Mouse (Mus musculus): Measurements from ENCODE around the gene Rab5b. TPM values are rescaled to one million over a fixed set of nuclear protein-coding genes. Genes with fewer than 3 reads are reported as not detected.

The Rab5b gene
- polyA plus RNA-seq, 1 experiment = 11.0 TPM

- Histone ChIP-seq H3K9me3 (no peaks in the 10 kb centered on the region), H3K4me3 (replicated peaks) (peak overlapping the region; percentile 82), H3K36me3 (replicated peaks; ENCODE audit: low read length) (no peaks in the 10 kb centered on the region), H3K4me1 (peaks cover 24% of the 10 kb centered on the region), H3K27me3 (replicated peaks) (peaks cover 58% of the 10 kb centered on the region)
- TF ChIP-seq GATA1 (IDR thresholded peaks at IDR 0.05; ENCODE audit: borderline replicate concordance, low read length) = no peak
- no peak for TF ChIP-seq FLI1 (IDR thresholded peaks at IDR 0.05; ENCODE audit: low read length)
Observed at GRCm38 (mm10) chr10:128646139-128647089, 49.6 kb downstream of the Rab5b start.

- peak within 1 kb of the TSS; percentile 91 for H3K4me3 ChIP-seq (replicated peaks)
- no peaks in the 10 kb centered on the region for H3K9me3 ChIP-seq
- H3K27me3 ChIP-seq (replicated peaks) = peaks cover 62% of the 10 kb centered on the region
- TF ChIP-seq FLI1 (IDR thresholded peaks at IDR 0.05; ENCODE audit: low read length) (no peak), GATA1 (IDR thresholded peaks at IDR 0.05; ENCODE audit: borderline replicate concordance, low read length) (no peak)
- H3K36me3 ChIP-seq (replicated peaks; ENCODE audit: low read length) = no peaks in the 10 kb centered on the region
- peaks cover 24% of the 10 kb centered on the region for H3K4me1 ChIP-seq
Observed at GRCm38 (mm10) chr10:128645111-128646011, 50.7 kb downstream of the Rab5b start, which contains the start of gene Ikzf4. Ikzf4 (minus strand) TSS chr10:128645991.

DNA sequence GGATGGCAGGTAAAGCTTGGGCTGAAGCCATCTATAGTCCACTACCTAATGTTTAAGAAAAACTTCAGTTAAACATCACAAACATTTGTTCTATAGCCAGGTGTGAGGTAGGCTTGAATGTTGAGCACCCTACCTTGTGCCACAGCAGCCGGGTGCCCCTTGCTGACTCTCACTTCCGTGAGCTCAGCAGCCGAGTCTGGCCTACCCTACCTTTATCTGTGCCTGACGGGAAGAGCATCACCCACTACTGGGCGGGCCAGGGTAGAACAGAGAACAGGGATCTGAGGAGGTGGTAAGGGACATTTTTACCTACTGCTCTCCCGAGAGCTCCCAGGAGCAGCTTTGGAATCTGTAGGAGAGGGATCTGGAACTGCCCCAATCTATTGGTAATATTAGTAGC, 53.3 kb downstream of the Rab5b start:
- H3K9me3 ChIP-seq = no peaks in the 10 kb centered on the region
- no peaks in the 10 kb centered on the region for H3K36me3 ChIP-seq (replicated peaks; ENCODE audit: low read length)
- H3K4me1 ChIP-seq = peaks cover 29% of the 10 kb centered on the region
- peaks cover 64% of the 10 kb centered on the region for H3K27me3 ChIP-seq (replicated peaks)
- no peak overlapping the region for H3K4me3 ChIP-seq (replicated peaks)
- TF ChIP-seq FLI1 (IDR thresholded peaks at IDR 0.05; ENCODE audit: low read length) (no peak), GATA1 (IDR thresholded peaks at IDR 0.05; ENCODE audit: borderline replicate concordance, low read length) (no peak)

DNA sequence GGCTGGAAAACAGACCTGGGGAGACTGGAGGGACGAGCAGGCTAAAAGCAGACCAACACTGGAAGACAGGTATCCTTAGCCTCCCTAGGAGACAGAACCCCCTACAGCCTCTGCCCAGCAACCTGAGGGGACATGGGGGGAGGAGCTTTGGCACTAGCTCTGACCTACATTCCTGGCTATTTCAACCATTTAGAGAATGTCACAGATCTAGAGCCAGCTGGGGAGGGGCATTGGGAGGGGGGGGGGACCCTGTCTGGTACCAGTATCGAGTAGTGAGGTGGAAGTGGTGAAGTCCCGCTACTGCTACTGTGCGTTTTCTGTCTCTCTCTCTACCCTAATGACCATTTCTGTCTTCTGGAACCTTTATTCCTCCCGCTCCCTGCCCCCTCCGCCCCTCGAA, 54.2 kb downstream of the Rab5b start:
- Histone ChIP-seq H3K4me1 (peaks cover 29% of the 10 kb centered on the region), H3K36me3 (replicated peaks; ENCODE audit: low read length) (no peaks in the 10 kb centered on the region), H3K27me3 (replicated peaks) (peaks cover 57% of the 10 kb centered on the region), H3K4me3 (replicated peaks) (no peak overlapping the region), H3K9me3 (no peaks in the 10 kb centered on the region)
- no peak for TF ChIP-seq FLI1 (IDR thresholded peaks at IDR 0.05; ENCODE audit: low read length)
- no peak for TF ChIP-seq GATA1 (IDR thresholded peaks at IDR 0.05; ENCODE audit: borderline replicate concordance, low read length)

DNA sequence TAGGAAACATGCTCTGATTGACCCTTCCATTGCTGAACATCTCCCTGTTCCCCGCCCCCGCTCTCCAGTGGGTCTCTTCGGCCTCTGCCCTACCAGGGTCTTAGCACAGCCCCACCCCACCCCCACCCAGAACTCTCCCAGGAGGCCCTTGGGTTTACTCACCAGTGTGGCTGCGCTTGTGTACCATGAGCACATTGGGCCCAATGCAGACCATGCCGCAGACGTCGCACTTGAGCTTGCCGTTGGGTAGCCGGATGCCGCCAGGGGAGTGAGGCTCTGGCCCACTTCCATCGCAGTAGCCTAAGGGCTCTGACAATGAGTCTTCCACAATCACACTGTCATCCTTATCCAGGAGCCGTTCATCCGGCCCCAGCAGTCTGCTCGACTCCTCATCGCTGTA, 55.2 kb downstream of the Rab5b start:
- peaks cover 56% of the 10 kb centered on the region for H3K27me3 ChIP-seq (replicated peaks)
- H3K4me3 ChIP-seq (replicated peaks) = no peak overlapping the region
- H3K36me3 ChIP-seq (replicated peaks; ENCODE audit: low read length) = no peaks in the 10 kb centered on the region
- TF ChIP-seq GATA1 (IDR thresholded peaks at IDR 0.05; ENCODE audit: borderline replicate concordance, low read length) (no peak), FLI1 (IDR thresholded peaks at IDR 0.05; ENCODE audit: low read length) (no peak)
- peaks cover 25% of the 10 kb centered on the region for H3K4me1 ChIP-seq
- no peaks in the 10 kb centered on the region for H3K9me3 ChIP-seq

- TF ChIP-seq FLI1 (IDR thresholded peaks at IDR 0.05; ENCODE audit: low read length) = no peak
- no peak for TF ChIP-seq GATA1 (IDR thresholded peaks at IDR 0.05; ENCODE audit: borderline replicate concordance, low read length)
- Histone ChIP-seq H3K4me1 (peaks cover 16% of the 10 kb centered on the region), H3K4me3 (replicated peaks) (no peak overlapping the region), H3K36me3 (replicated peaks; ENCODE audit: low read length) (no peaks in the 10 kb centered on the region), H3K9me3 (no peaks in the 10 kb centered on the region), H3K27me3 (replicated peaks) (peaks cover 56% of the 10 kb centered on the region)
Observed at GRCm38 (mm10) chr10:128639999-128640398, 56.1 kb downstream of the Rab5b start.

DNA sequence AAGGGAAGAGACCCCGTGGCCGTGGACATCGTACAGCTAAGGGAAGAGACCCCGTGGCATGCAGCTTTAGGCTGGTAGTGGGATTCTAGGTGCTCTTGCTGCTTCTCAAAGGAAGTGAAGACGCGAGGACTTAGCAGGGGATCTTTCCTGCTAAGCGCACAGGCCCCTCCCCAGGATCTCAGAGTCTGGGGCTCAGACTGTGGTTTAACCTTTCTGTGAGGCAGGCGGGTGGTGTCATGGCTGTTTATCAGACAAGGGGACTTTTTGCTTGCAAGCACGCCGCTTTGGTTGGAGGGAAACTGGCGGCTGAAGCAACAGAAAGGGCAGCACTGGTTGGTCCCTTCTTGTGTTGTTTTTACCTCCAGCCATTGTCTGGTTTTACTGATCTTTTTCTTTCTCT, 59.1 kb downstream of the Rab5b start:
- TF ChIP-seq FLI1 (IDR thresholded peaks at IDR 0.05; ENCODE audit: low read length) (no peak), GATA1 (IDR thresholded peaks at IDR 0.05; ENCODE audit: borderline replicate concordance, low read length) (no peak)
- peaks cover 14% of the 10 kb centered on the region for H3K4me1 ChIP-seq
- H3K36me3 ChIP-seq (replicated peaks; ENCODE audit: low read length) = no peaks in the 10 kb centered on the region
- no peaks in the 10 kb centered on the region for H3K9me3 ChIP-seq
- H3K4me3 ChIP-seq (replicated peaks) = no peak overlapping the region
- peaks cover 48% of the 10 kb centered on the region for H3K27me3 ChIP-seq (replicated peaks)

GRCm38 (mm10) chr10:128636561-128636960, 59.5 kb downstream of the Rab5b start:
- TF ChIP-seq FLI1 (IDR thresholded peaks at IDR 0.05; ENCODE audit: low read length) = no peak
- peaks cover 18% of the 10 kb centered on the region for H3K4me1 ChIP-seq
- no peaks in the 10 kb centered on the region for H3K9me3 ChIP-seq
- H3K27me3 ChIP-seq (replicated peaks) = peaks cover 49% of the 10 kb centered on the region
- no peaks in the 10 kb centered on the region for H3K36me3 ChIP-seq (replicated peaks; ENCODE audit: low read length)
- H3K4me3 ChIP-seq (replicated peaks) = no peak overlapping the region

- Histone ChIP-seq H3K4me3 (replicated peaks) (no peak overlapping the region), H3K9me3 (no peaks in the 10 kb centered on the region), H3K27me3 (replicated peaks) (peaks cover 47% of the 10 kb centered on the region), H3K4me1 (peaks cover 20% of the 10 kb centered on the region), H3K36me3 (replicated peaks; ENCODE audit: low read length) (no peaks in the 10 kb centered on the region)
- TF ChIP-seq GATA1 (IDR thresholded peaks at IDR 0.05; ENCODE audit: borderline replicate concordance, low read length) (no peak), FLI1 (IDR thresholded peaks at IDR 0.05; ENCODE audit: low read length) (no peak)
Observed at GRCm38 (mm10) chr10:128635697-128636096, 60.4 kb downstream of the Rab5b start.

Measured in megakaryocyte, embryonic 14.5 days (primary cell).